Mouse (Mus musculus) mouse trophoblast stem cell (cell line): ENCODE data around the gene Irs1.

Source experiments
- in situ Hi-C, 2 experiments: fragments of 300-500 bp; cut with MseI, MboI; formaldehyde crosslinking; loops; 2 replicates in 1 of 2; 3 replicates in 1 of 2; pipeline ENCODE4 v1.15.1; 2025

Gene Irs1

DNA sequence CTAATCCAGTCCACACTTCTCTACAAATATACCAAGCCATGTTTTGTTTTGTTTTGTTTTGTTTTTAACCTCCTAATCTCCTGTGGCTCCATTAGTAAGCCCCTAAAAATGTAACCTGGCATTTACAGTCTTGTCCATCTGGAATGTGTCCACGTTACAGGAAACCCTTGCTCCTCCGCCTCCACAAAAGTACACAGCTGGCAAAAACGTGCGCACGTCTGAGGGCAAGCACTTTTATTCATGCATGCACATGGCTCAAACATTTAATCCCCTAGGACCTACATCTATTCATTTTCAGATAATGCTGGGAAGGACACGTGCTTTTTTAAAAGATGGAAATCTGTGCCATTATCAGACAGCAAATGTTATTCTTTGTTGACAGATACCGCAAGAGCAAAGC, 32.9 kb downstream of the Irs1 start:
- in situ Hi-C loops = no loop called here

DNA sequence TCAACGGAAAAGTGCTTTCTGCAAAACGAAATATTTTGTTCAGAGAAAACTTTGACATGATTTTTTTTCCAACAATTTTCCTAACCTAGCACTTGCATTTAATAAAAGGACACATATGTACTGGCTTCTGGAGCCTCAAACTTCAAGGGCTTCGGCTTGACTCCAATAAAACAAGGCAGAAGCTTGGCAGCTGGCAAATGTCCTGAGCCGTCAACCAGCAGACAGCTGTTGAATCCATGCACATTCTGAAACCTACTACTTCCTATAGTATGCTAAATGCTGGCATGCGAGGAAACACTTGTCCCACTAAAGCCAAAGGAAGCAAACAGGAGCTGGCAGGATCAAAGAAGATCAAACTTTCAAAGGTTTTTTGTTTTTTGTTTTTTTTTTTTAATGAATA, 33.8 kb downstream of the Irs1 start:
- in situ Hi-C loops = no loop called here

- in situ Hi-C loops = no loop called here
Measured at GRCm38 (mm10) chr1:82253789-82254445, 37.3 kb downstream of the Irs1 start.

- in situ Hi-C loops = no loop called here
Measured at GRCm38 (mm10) chr1:82247221-82247951, 43.8 kb downstream of the Irs1 start.

DNA sequence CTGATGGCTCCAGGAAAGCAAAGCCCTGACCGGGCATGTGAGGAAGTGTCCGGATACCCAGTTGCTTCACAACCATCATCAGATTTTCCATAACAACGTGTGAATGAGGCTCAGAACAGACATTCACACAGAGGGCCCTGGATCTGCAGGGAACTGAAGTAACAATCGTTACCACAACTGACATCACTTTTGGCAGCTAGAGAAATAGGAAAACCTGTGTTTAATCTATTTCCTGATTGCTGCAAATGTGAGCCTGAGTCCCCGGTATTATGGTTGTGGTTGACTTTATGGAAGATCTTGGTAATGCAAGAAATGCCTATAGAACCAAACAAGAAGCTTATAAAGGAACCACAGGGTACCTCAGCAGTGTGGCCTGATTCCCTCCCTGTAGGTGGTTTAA, 46.2 kb downstream of the Irs1 start:
- in situ Hi-C loops = no loop called here

DNA sequence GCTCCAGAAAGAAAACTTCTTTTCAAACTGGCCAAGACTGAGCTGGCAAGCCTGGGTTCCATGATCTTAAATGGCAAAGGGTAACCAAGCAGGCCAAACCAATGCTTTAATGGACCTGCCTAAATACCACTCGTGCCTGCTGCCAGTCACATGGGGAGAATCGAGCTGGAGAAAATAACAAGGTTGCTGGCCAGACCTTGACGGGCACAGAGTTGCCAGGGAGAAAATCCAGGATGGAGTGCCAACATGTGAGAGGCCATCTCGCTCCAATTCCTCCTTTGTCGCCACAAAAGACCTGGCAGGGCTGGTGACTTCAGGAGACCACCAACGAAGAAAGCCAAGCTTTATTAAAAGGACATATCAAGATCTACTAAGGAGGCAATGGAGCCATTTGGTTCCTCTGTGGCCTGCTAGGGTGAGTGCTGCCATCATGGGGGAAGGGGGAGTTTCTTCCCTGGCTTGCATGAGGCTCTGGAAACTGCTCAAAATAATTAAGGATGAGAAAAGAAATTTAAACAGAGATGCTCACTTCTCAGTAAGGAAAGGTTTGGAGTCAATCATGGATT, 47.9 kb downstream of the Irs1 start:
- in situ Hi-C loops = no loop called here

DNA sequence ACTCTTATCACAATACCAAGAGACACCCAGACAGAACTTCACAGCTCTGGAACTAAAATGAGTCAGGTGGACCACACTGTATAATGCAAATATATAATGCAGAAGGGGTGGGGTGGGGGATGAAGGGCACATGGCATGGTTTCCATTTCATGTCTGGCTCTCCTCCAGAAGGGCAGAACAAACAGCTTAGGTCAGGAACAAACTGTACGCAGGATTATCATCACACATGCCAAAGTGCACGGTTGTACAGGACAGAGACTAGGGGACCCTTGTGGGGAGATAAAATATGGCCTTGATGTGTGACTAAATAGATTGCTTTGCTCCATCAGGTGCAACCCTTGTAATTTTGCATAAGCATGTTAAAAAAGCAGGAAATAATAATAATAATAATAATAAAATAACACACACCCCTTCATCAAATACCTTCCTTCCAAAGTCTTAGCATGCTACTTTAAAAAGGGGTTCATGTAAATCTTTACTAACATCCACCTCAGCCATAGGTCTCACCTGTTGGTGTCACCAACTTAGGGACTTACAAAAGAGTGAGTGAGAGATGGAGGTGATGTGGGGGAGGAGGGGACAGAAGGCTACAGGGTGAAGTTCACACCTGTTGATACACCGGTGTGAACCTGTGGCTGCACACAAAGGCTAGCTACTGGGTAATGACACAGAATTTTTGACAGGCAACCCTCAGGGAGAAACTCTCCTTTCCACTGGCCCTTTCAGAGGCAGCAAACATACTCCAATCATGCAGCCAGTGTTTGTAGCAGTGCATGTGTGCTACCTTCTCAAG, 51.6 kb downstream of the Irs1 start:
- in situ Hi-C loops = no loop called here

DNA sequence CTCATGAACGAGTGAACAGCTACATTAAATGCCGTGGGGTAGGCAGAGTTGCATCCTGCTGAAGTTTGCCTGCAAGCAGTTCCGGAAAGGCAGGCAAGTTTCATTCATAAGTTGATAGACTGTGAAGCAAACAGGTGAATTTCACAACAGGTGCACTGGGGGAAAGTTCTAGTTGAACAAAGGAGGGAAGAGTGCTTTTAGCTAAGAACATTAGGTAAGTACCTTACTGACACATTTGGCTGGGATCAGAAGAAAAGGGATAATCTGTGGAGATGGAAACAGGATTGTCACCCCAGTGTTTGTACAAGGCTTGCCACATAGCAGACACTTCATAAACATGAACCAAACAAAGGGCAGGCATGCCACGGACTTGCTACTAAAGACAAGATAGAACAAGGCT, 53.0 kb downstream of the Irs1 start:
- in situ Hi-C loops = no loop called here

- in situ Hi-C loops = no loop called here
Measured at GRCm38 (mm10) chr1:82235455-82236104, 55.6 kb downstream of the Irs1 start.

DNA sequence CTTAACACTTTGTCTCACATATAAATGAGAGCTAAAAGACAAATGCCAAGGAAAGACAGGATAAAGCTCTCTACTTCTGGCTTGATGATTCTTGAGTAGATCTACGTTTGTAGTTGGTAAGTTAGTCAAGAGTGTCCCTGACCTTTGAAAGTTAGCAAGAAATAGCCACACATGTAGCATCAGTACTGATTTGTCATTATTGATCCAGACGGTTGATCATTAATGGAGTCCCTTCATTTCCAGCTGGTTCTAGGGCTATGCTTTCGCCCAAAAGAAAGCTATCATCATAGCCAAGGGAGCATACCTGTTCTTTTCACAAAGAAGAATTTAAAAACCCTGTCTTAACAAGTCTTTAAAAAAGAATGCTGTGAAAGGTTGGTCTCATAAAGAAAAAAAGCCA, 56.6 kb downstream of the Irs1 start:
- in situ Hi-C loops = no loop called here

DNA sequence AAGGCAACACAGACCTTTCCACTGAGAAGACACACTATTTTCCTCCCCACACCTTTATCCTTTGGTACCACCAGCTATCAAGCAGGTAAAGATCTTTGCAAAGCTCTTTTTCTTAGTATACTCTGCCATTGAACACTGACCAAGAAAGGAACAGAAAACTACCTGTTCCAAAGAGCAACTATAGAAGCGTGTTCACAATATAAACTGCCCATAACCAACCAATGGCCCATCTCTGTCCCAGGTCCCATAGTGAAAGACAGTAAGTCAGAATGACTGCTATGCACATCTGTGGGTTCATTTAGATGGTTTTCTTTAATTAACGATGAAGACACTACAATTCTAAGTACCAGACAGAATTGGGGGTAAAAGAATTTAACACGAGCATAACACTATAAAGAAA, 58.4 kb downstream of the Irs1 start, which contains the start of gene Gm9747:
Gene Gm9747, plus strand, starts transcription at position 301 of the 400 bp plus-strand sequence.
- in situ Hi-C loops = no loop called here

GRCm38 (mm10) chr1:82228841-82229240, 62.4 kb downstream of the Irs1 start:
- in situ Hi-C loops = no loop called here

DNA sequence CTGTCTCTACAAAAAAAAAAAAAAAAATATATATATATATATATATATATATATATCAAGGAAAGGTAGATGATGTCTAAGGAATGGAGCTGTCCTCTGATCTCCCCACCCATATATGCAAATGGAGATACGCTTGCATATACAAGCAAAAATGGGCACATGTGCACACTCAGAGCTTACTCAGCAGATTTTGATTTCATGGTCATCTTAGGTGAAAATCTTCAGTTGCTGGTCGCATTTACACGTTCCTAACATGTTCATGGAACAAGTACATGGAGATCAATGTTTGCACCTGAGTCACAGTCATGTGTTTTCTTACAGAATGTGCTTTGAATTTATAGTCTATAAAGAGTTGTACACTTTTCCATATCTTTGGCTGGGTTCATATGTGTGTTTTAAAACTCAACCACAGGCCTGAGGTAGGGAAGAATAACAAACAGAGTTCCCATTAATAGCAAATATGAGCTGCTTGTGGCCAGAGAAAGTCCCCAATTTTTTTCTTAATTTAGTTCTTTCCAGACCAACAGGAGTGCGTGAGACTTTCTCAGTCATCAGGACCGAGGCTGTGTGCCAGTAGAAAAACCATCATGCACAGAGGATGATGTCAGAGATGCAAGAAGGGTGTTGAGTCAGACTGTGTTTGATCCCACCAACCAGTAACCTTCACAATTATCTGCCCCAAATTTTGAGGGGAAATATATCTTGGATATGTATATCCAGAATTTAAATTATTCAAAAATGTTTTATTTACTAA, 68.0 kb downstream of the Irs1 start:
- in situ Hi-C loops = no loop called here

- in situ Hi-C loops = no loop called here
Measured at GRCm38 (mm10) chr1:82221462-82221861, 69.8 kb downstream of the Irs1 start.

DNA sequence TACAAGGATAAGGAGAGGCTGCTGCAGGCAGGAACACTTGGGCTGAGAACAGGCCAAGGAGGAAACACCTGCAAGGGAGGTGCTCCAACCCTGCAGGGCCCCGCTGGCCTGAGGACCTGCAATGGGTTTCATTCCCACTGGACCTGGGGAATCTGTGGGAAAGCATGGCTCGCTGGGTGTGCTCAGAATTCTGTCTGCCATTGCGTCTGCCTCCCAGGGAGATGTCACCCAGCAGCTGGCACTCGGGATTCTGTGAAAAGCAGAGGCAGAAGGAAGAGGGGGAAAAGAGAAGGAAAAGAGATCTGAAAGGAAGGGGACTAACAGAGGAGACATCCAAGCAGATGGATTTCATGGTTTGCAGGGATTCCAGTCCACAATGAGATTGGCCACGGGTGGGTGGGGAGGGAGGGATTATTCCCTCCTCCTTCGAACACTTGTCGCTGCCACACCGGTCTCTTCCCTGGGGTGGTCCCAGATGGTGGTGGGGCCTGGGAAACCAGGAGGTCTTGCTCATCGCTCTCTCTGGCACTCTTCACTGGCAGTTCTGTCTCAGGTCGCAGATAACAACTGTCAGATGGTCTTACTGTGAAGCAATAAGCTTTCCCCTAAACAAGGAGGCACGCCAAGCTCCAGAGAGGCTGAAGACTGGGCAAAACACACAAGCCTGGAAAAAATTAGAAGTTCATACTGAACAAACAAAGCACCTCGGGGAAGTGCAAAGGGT, 70.4 kb downstream of the Irs1 start:
- in situ Hi-C loops = no loop called here

- in situ Hi-C loops = no loop called here
Measured at GRCm38 (mm10) chr1:82207511-82207910, 83.7 kb downstream of the Irs1 start.

GRCm38 (mm10) chr1:82200636-82201035, 90.6 kb downstream of the Irs1 start:
- in situ Hi-C loops = no loop called here

DNA sequence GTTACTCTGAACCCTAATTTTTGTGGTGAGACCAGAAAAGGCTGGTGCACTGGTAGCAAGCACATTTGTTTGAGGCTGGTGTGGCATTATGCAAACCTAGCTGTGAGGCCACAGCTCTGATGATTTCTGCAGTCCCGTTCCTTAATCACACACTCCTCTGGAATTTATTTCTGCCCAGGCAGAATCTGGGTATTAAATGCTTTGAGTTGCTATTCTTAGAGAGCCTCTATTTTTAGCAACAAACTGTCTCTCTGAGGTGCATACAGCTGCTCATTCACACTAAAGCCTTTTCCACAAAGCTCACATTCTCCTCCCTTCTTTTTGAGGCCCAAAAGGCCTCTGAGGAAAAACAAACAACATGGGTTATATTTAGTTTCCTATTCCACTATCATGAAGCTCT, 91.3 kb downstream of the Irs1 start:
- in situ Hi-C loops = no loop called here

DNA sequence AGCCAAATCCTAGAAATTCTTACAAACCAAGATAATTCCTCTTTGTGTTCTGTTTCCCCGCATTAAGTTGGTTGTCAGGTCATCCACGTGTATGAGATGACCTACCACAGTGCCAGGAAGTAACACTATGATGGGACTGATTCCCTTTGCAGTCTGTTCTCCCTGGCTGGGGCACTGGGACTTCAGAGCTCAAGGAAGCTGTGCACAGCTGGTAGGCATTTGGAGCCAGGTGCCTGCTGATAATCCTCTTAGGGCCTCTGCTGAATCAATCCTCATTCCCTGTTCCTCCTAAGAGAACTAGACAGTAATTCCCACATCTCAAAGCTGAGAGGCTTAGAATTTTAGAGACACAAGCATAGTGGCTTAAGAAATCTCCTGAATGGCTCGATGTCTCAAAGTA, 99.6 kb downstream of the Irs1 start:
- in situ Hi-C loops = no loop called here

- in situ Hi-C loops = no loop called here
Measured at GRCm38 (mm10) chr1:82189516-82189915, 101.7 kb downstream of the Irs1 start.
